23 mouse cellular contexts compared by ENCODE assay signal in genomic region chr4:89082838-89083237, GRCm38 (mm10). TPM values are rescaled to one million over a fixed set of nuclear protein-coding genes. Genes with fewer than 3 reads are reported as not detected.
A peak's percentile ranks its signal among the peaks of the same experiment; 100 is the strongest.
DNase-seq lines count a peak whose midpoint lies in the region; ATAC-seq and TF ChIP-seq lines count a peak whose summit lies in the region.
"Had no signal": no experiment of that assay in that cellular context is flagged by ENCODE, and none has a peak within 500 bp of the region (broad histone marks: within the 10 kb centered on the region; RNA-seq: fewer than 3 reads in every experiment).

No protein-coding gene starts in this region.

- no peak overlapping the region for H3K9ac ChIP-seq in liver, adult 2 months (ENCODE audit: low read depth, low read length)
- no peak overlapping the region for H3K9ac ChIP-seq in liver, embryonic 11.5 days (ENCODE audit: low read depth, low read length)
- no peak overlapping the region for H3K9ac ChIP-seq in intestine, embryonic 16.5 days (ENCODE audit: low read depth, low read length)
- H3K9ac ChIP-seq in hindbrain, embryonic 14.5 days = no peak overlapping the region
- no peak overlapping the region for H3K9ac ChIP-seq in forebrain, embryonic 14.5 days (ENCODE audit: low read length)
- H3K9ac ChIP-seq: embryonic facial prominence, embryonic 13.5 days; embryonic facial prominence, embryonic 15.5 days; forebrain, embryonic 12.5 days; forebrain, embryonic 15.5 days; forebrain, postnatal 0 days had no signal

- no peaks in the 10 kb centered on the region; the same call in 1 of the 2 replicates for H3K4me1 ChIP-seq in liver, adult 2 months (ENCODE audit: control insufficient read depth, insufficient read depth, low read length)
- no peaks in the 10 kb centered on the region for H3K4me1 ChIP-seq in liver, embryonic 11.5 days (replicated peaks; ENCODE audit: control insufficient read depth, insufficient read depth, low read length)
- no peaks in the 10 kb centered on the region for H3K4me1 ChIP-seq in intestine, embryonic 16.5 days (ENCODE audit: control insufficient read depth, insufficient read depth, low read length)
- no peaks in the 10 kb centered on the region for H3K4me1 ChIP-seq in hindbrain, embryonic 14.5 days (replicated peaks; ENCODE audit: control insufficient read depth, insufficient read depth, low read length)
- no peaks in the 10 kb centered on the region for H3K4me1 ChIP-seq in forebrain, embryonic 14.5 days (ENCODE audit: control insufficient read depth, insufficient read depth, low read length)
- H3K4me1 ChIP-seq: embryonic facial prominence, embryonic 13.5 days; embryonic facial prominence, embryonic 15.5 days; forebrain, embryonic 10.5 days; forebrain, embryonic 12.5 days; forebrain, embryonic 15.5 days had no signal

- no peak overlapping the region for H3K4me3 ChIP-seq in liver, adult 2 months (ENCODE audit: insufficient read depth, low read depth, low read length)
- no peak overlapping the region for H3K4me3 ChIP-seq in liver, embryonic 11.5 days (ENCODE audit: low read depth, low read length)
- H3K4me3 ChIP-seq in intestine, embryonic 16.5 days (ENCODE audit: low read length) = no peak overlapping the region
- no peak overlapping the region for H3K4me3 ChIP-seq in hindbrain, embryonic 14.5 days (replicated peaks; ENCODE audit: low read length)
- no peak overlapping the region for H3K4me3 ChIP-seq in forebrain, embryonic 14.5 days (ENCODE audit: low read depth, low read length)
- H3K4me3 ChIP-seq: embryonic facial prominence, embryonic 13.5 days; embryonic facial prominence, embryonic 15.5 days; erythroblast, embryonic 14.5 days; forebrain, embryonic 10.5 days; forebrain, embryonic 12.5 days; forebrain, embryonic 15.5 days had no signal

- no peak for TF ChIP-seq CTCF in liver, adult 2 months (IDR thresholded peaks at IDR 0.05; ENCODE audit: low read depth, low read length)

- DNase-seq in liver, adult 2 months (ENCODE audit: extremely low read depth, low read depth, low spot score) = peak; percentile 21
- DNase-seq in liver, embryonic 11.5 days (ENCODE audit: low spot score) = no peak
- peak; percentile 22 for DNase-seq in yolk sac, embryonic 10.5 days (ENCODE audit: low spot score)
- DNase-seq in hindbrain, embryonic 14.5 days (ENCODE audit: low spot score) = no peak
- no peak for DNase-seq in forebrain, embryonic 14.5 days (ENCODE audit: low spot score)
- DNase-seq: adrenal gland, adult 2 months; adrenal gland, postnatal 10 days; adrenal gland, postnatal 25 days; cerebellum, adult 11 months; cerebellum, adult 18-20 months; cerebellum, adult 8-10 months; cerebellum, adult 9-11 months; cerebellum, postnatal 14 days; cerebellum, postnatal 36 days; embryo, embryonic 11 days; forebrain, postnatal 0 days had no signal

- H3K27me3 ChIP-seq in liver, adult 2 months (ENCODE audit: control insufficient read depth, insufficient read depth, low read length) = no peaks in the 10 kb centered on the region
- no peaks in the 10 kb centered on the region for H3K27me3 ChIP-seq in liver, embryonic 11.5 days (replicated peaks; ENCODE audit: control insufficient read depth, insufficient read depth, low read length)
- H3K27me3 ChIP-seq in intestine, embryonic 16.5 days (replicated peaks; ENCODE audit: control insufficient read depth, insufficient read depth, low read length) = no peaks in the 10 kb centered on the region
- no peaks in the 10 kb centered on the region for H3K27me3 ChIP-seq in hindbrain, embryonic 14.5 days (ENCODE audit: control insufficient read depth, insufficient read depth, low read length)
- H3K27me3 ChIP-seq in forebrain, embryonic 14.5 days (replicated peaks; ENCODE audit: control insufficient read depth, insufficient read depth, low read length) = no peaks in the 10 kb centered on the region
- H3K27me3 ChIP-seq: embryonic facial prominence, embryonic 13.5 days; embryonic facial prominence, embryonic 15.5 days; forebrain, embryonic 12.5 days; forebrain, embryonic 15.5 days had no signal

- no peak for ATAC-seq in liver, embryonic 11.5 days (replicated peaks; ENCODE audit: low FRiP score)
- peak; percentile 74 for ATAC-seq in intestine, embryonic 16.5 days
- no peak for ATAC-seq in hindbrain, embryonic 14.5 days (ENCODE audit: low FRiP score)
- ATAC-seq in forebrain, embryonic 14.5 days = no peak
- ATAC-seq: forebrain, embryonic 15.5 days; forebrain, postnatal 0 days had no signal

- no peaks in the 10 kb centered on the region for H3K79me2 ChIP-seq in liver, adult 2 months (ENCODE audit: control insufficient read depth, insufficient read depth, low read length)

- H3K27ac ChIP-seq in liver, adult 2 months (replicated peaks; ENCODE audit: insufficient read depth, low read depth, low read length) = no peak overlapping the region
- no peak overlapping the region for H3K27ac ChIP-seq in liver, embryonic 11.5 days (ENCODE audit: low read depth, low read length)
- H3K27ac ChIP-seq in intestine, embryonic 16.5 days (ENCODE audit: low read length) = no peak overlapping the region
- no peak overlapping the region for H3K27ac ChIP-seq in hindbrain, embryonic 14.5 days
- no peak overlapping the region for H3K27ac ChIP-seq in forebrain, embryonic 14.5 days (ENCODE audit: low read depth, low read length)
- H3K27ac ChIP-seq: embryonic facial prominence, embryonic 13.5 days; embryonic facial prominence, embryonic 15.5 days; forebrain, embryonic 10.5 days; forebrain, embryonic 12.5 days; forebrain, embryonic 15.5 days had no signal

- no peaks in the 10 kb centered on the region for H3K9me3 ChIP-seq in liver, embryonic 11.5 days (ENCODE audit: control insufficient read depth, low read length)
- no peaks in the 10 kb centered on the region for H3K9me3 ChIP-seq in intestine, embryonic 16.5 days (ENCODE audit: control insufficient read depth, low read length)
- no peaks in the 10 kb centered on the region for H3K9me3 ChIP-seq in hindbrain, embryonic 14.5 days (ENCODE audit: control insufficient read depth, low read length)
- no peaks in the 10 kb centered on the region for H3K9me3 ChIP-seq in forebrain, embryonic 14.5 days (replicated peaks; ENCODE audit: control insufficient read depth, low read length)
- H3K9me3 ChIP-seq: embryonic facial prominence, embryonic 13.5 days; embryonic facial prominence, embryonic 15.5 days; forebrain, embryonic 10.5 days; forebrain, embryonic 12.5 days; forebrain, embryonic 15.5 days had no signal

- H3K36me3 ChIP-seq in liver, adult 2 months (ENCODE audit: control insufficient read depth, insufficient read depth, low read length) = no peaks in the 10 kb centered on the region
- no peaks in the 10 kb centered on the region for H3K36me3 ChIP-seq in liver, embryonic 11.5 days (ENCODE audit: control insufficient read depth, insufficient read depth, low read length)
- no peaks in the 10 kb centered on the region for H3K36me3 ChIP-seq in intestine, embryonic 16.5 days (ENCODE audit: control insufficient read depth, insufficient read depth, low read length)
- H3K36me3 ChIP-seq in hindbrain, embryonic 14.5 days (replicated peaks; ENCODE audit: control insufficient read depth, insufficient read depth) = no peaks in the 10 kb centered on the region
- H3K36me3 ChIP-seq in forebrain, embryonic 14.5 days (ENCODE audit: control insufficient read depth, insufficient read depth, low read length) = no peaks in the 10 kb centered on the region
- H3K36me3 ChIP-seq: embryonic facial prominence, embryonic 13.5 days; embryonic facial prominence, embryonic 15.5 days; forebrain, embryonic 10.5 days; forebrain, embryonic 12.5 days; forebrain, embryonic 15.5 days had no signal

- no peak overlapping the region for H3K4me2 ChIP-seq in liver, embryonic 11.5 days
- H3K4me2 ChIP-seq in intestine, embryonic 16.5 days (ENCODE audit: low read depth, low read length) = no peak overlapping the region
- no peak overlapping the region for H3K4me2 ChIP-seq in hindbrain, embryonic 14.5 days (replicated peaks)
- no peak overlapping the region for H3K4me2 ChIP-seq in forebrain, embryonic 14.5 days (ENCODE audit: low read length)
- H3K4me2 ChIP-seq: embryonic facial prominence, embryonic 13.5 days; embryonic facial prominence, embryonic 15.5 days; forebrain, embryonic 12.5 days; forebrain, embryonic 15.5 days had no signal

- 27% methylated on average over 3 of the region's 3 CpGs for WGBS in liver, adult 2 months
- 59% methylated on average over 3 of the region's 3 CpGs for WGBS in liver, embryonic 11.5 days
- WGBS in intestine, embryonic 16.5 days = 48% methylated on average over 3 of the region's 3 CpGs
- WGBS in hindbrain, embryonic 14.5 days = 85% methylated on average over 3 of the region's 3 CpGs
- WGBS in forebrain, embryonic 14.5 days = 83% methylated on average over 3 of the region's 3 CpGs

- no peak for TF ChIP-seq POLR2A in liver, adult 2 months (IDR thresholded peaks at IDR 0.05; ENCODE audit: extremely low read depth, insufficient read depth, low read length)

RNA-seq across cellular contexts. Expression of gene Mtap, which starts 54.1 kb away (rescaled TPM):
- total RNA-seq in liver, adult 2 months (2014; rRNA removed) = 8.4 and 9.1 TPM in 2 replicates
- polyA plus RNA-seq in liver, adult 2 months (2012; rRNA removed) = 3.9 and 7.6 TPM in 2 replicates
- polyA plus RNA-seq in liver, embryonic 11.5 days (2014; fragmentation: Nextera tagmentation; extraction: Ambion mirVana) = 80.2 and 83.7 TPM in 2 replicates
- polyA plus RNA-seq in intestine, embryonic 16.5 days (2015; fragmentation: Nextera tagmentation; extraction: Ambion mirVana) = 44.4 and 49.1 TPM in 2 replicates
- polyA plus RNA-seq in hindbrain, embryonic 14.5 days (2014; fragmentation: Nextera tagmentation; extraction: Ambion mirVana) = 29.1 and 30.7 TPM in 2 replicates
- polyA plus RNA-seq in forebrain, embryonic 14.5 days (2014; fragmentation: Nextera tagmentation; extraction: Ambion mirVana) = 31.7 and 34.3 TPM in 2 replicates
- polyA plus RNA-seq: erythroblast, embryonic 14.5 days had no signal

Comparison
In these comparisons a context has a peak if more than half of its experiments do, and no peak if none do; other contexts are left out.
1. DNase-seq: peak in liver, adult 2 months (single experiment) and yolk sac, embryonic 10.5 days (single experiment); none in liver, embryonic 11.5 days (single experiment), hindbrain, embryonic 14.5 days (single experiment) and forebrain, embryonic 14.5 days (single experiment).